Mouse (Mus musculus): Measurements from ENCODE around the gene Ahdc1. TPM values are rescaled to one million over a fixed set of nuclear protein-coding genes. Genes with fewer than 3 reads are reported as not detected.

Ahdc1 gene
- total and polyA plus RNA-seq, 2 experiments from 2014 or later: 5.2 to 40.5 TPM

DNA sequence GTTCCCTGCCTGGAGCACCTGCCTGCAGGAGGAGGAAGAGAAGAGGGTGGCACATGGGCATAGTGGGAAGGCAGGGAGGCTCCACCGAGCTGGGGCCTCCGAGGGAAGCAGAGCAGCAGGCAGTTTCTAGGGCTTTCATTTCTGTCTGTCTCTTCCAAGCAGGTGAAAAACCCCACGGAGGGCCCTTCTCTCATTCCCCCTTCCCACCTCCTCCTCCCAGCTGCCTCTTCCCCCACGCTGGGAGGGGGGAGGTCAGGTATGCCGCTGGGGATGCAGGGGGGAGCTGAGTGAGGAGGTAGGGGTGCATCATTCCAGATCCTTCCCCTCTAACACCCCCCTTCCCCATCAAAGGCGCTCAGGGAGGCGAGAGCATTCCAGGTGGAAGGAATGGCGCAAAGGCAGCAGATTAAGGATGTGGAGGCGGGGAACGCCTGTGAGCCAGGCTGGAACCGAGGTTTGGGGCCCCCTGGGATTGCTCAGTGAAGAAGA, 109.8 kb downstream of the Ahdc1 start:
- 19% methylated on average over 10 of the region's 11 CpGs for WGBS
- no peak for TF ChIP-seq CTCF (IDR thresholded peaks at IDR 0.05; ENCODE audit: low read depth)
- no peak for TF ChIP-seq EP300 (IDR thresholded peaks at IDR 0.05; ENCODE audit: low read depth)
- DNase-seq (ENCODE audit: low spot score): no peak
- H3K4me1 ChIP-seq (ENCODE audit: control insufficient read depth, insufficient read depth): peaks cover 16% of the 10 kb centered on the region
- 0 out of 2 replicates have a peak, but pooled peaks cover 5% of the 10 kb centered on the region for H3K9me3 ChIP-seq (replicated peaks; ENCODE audit: control insufficient read depth, low read length)
- H3K4me3 ChIP-seq (ENCODE audit: low read depth, low read length): no peak overlapping the region
- no peaks in the 10 kb centered on the region for H3K27me3 ChIP-seq (ENCODE audit: control insufficient read depth, insufficient read depth, low read length)
- no peaks in the 10 kb centered on the region for H3K36me3 ChIP-seq (replicated peaks; ENCODE audit: control insufficient read depth, insufficient read depth, low read length)
- no peak for ATAC-seq (ENCODE audit: insufficient read depth, low read depth)
- H3K27ac ChIP-seq (ENCODE audit: low read depth): no peak overlapping the region
- H3K4me2 ChIP-seq (ENCODE audit: low read depth, low read length): no peak overlapping the region
- no peak overlapping the region for H3K9ac ChIP-seq (replicated peaks; ENCODE audit: low read depth, low read length)

DNA sequence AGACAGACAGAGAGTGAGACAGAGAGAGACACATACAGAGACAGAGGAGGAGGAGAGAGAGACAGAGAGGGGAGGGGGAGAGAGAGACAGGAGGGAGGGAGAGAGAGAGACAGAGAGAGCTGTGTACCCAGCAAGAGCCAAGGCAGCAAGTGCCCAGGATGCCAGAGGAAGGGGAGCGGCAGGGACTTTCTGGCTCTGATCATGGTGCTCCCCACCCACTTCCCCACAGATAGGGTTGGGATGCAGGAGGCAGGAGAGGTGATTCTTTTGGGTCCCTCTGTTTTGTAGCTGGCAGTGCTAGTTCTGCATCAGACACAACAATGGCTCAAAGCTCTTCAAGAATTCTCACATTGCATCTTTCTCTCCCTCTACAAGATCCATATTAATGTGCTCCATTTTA, 110.4 kb downstream of the Ahdc1 start:
- ATAC-seq (ENCODE audit: insufficient read depth, low read depth) (no peak), DNase-seq (ENCODE audit: low spot score) (no peak)
- Histone ChIP-seq H3K4me3 (ENCODE audit: low read depth, low read length) (no peak overlapping the region), H3K27me3 (ENCODE audit: control insufficient read depth, insufficient read depth, low read length) (no peaks in the 10 kb centered on the region), H3K9me3 (replicated peaks; ENCODE audit: control insufficient read depth, low read length) (0 out of 2 replicates have a peak, but pooled peaks cover 5% of the 10 kb centered on the region), H3K36me3 (replicated peaks; ENCODE audit: control insufficient read depth, insufficient read depth, low read length) (no peaks in the 10 kb centered on the region), H3K27ac (ENCODE audit: low read depth) (0 out of 2 replicates have a peak overlapping the region, but pooled peaks have one; percentile 35), H3K4me2 (ENCODE audit: low read depth, low read length) (no peak overlapping the region), H3K4me1 (ENCODE audit: control insufficient read depth, insufficient read depth) (peaks cover 16% of the 10 kb centered on the region), H3K9ac (replicated peaks; ENCODE audit: low read depth, low read length) (no peak overlapping the region)
- 75% methylated on average over 1 of the region's 1 CpGs for WGBS
- no peak for TF ChIP-seq CTCF (IDR thresholded peaks at IDR 0.05; ENCODE audit: low read depth)
- no peak for TF ChIP-seq EP300 (IDR thresholded peaks at IDR 0.05; ENCODE audit: low read depth)

DNA sequence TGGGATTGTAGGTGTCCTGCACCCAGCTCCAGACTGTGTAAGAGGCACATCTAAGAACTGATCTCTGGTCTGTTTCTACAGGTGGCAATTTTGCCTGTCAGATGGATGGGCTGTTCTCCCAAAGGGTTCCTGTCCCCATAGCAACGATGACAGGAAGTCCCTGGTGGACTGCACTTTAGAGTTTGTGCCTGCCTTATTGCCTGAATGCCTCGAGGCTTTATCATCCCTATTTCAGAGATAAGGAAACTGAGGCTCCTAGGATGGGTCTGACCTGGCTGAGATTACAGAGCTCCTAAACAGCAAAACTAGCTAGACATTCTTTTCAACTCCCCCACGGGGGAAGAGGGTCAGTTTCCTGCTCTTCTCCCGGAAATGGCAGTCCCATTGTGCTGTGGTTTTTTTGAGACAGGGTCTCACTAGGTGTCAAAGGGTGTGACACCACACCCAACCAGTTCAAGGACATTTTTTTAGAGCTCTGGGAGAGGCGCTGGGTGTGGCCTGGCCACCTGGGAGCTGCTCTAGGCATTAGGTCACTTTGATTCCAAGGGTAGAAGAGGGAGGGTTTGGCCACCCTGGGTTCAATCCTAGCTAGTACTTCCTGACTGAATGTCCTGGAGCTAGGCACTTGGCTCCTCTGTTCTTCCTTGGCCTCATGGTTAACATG, 111.0 kb downstream of the Ahdc1 start:
- Histone ChIP-seq H3K27ac (ENCODE audit: low read depth) (0 out of 2 replicates have a peak overlapping the region, but pooled peaks have one; percentile 35), H3K9me3 (replicated peaks; ENCODE audit: control insufficient read depth, low read length) (0 out of 2 replicates have a peak, but pooled peaks cover 5% of the 10 kb centered on the region), H3K9ac (replicated peaks; ENCODE audit: low read depth, low read length) (no peak overlapping the region), H3K4me2 (ENCODE audit: low read depth, low read length) (no peak overlapping the region), H3K4me1 (ENCODE audit: control insufficient read depth, insufficient read depth) (peaks cover 16% of the 10 kb centered on the region), H3K4me3 (ENCODE audit: low read depth, low read length) (no peak overlapping the region), H3K36me3 (replicated peaks; ENCODE audit: control insufficient read depth, insufficient read depth, low read length) (no peaks in the 10 kb centered on the region), H3K27me3 (ENCODE audit: control insufficient read depth, insufficient read depth, low read length) (no peaks in the 10 kb centered on the region)
- 26% methylated on average over 5 of the region's 5 CpGs for WGBS
- 0 out of 2 replicates have a peak, but pooled peaks have one; percentile 5 for ATAC-seq (ENCODE audit: insufficient read depth, low read depth)
- no peak for TF ChIP-seq CTCF (IDR thresholded peaks at IDR 0.05; ENCODE audit: low read depth)
- 0 out of 2 replicates have a peak, but pooled peaks have one; percentile 23 for TF ChIP-seq EP300 (IDR thresholded peaks at IDR 0.05; ENCODE audit: low read depth)
- DNase-seq (ENCODE audit: low spot score): no peak

DNA sequence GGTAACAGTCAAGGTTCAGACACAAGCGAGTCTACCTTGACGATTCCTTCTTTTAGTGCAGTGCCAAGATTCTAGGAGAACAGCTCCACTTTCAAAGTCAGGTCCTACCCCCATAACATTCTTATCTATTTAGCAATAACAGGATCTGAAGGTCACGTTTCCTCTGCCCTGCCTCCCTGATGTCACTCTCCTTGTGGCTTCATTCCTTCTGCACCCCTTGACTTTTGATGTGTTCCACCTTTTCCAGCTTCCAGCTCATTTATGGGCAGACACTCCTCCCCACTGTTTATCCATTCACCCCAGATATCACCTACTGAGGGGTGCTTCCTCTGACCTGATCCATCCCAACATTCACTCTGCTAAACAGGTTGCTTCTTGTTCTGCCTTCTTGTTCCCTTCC, 116.0 kb downstream of the Ahdc1 start:
- no peak for ATAC-seq (ENCODE audit: insufficient read depth, low read depth)
- 42% methylated on average over 3 of the region's 3 CpGs for WGBS
- 0 out of 2 replicates have a peak, but pooled peaks cover 5% of the 10 kb centered on the region for H3K9me3 ChIP-seq (replicated peaks; ENCODE audit: control insufficient read depth, low read length)
- H3K9ac ChIP-seq (replicated peaks; ENCODE audit: low read depth, low read length): no peak overlapping the region
- H3K27ac ChIP-seq (ENCODE audit: low read depth): no peak overlapping the region
- DNase-seq (ENCODE audit: low spot score): no peak
- no peaks in the 10 kb centered on the region for H3K27me3 ChIP-seq (ENCODE audit: control insufficient read depth, insufficient read depth, low read length)
- no peaks in the 10 kb centered on the region for H3K36me3 ChIP-seq (replicated peaks; ENCODE audit: control insufficient read depth, insufficient read depth, low read length)
- H3K4me2 ChIP-seq (ENCODE audit: low read depth, low read length): no peak overlapping the region
- no peak overlapping the region for H3K4me3 ChIP-seq (ENCODE audit: low read depth, low read length)
- TF ChIP-seq EP300 (IDR thresholded peaks at IDR 0.05; ENCODE audit: low read depth) (no peak), CTCF (IDR thresholded peaks at IDR 0.05; ENCODE audit: low read depth) (no peak)
- H3K4me1 ChIP-seq (ENCODE audit: control insufficient read depth, insufficient read depth): peaks cover 6% of the 10 kb centered on the region

Other genes starting within 250 kb of the Ahdc1 start
- gene Rpa2, start 242.9 kb upstream of the Ahdc1 start, total RNA-seq (2014; rRNA removed; ENCODE audit: low replicate concordance): 26.1 and 56.1 TPM in 2 replicates
- 32.0 and 35.0 TPM in 2 replicates for gene Rpa2, start 242.9 kb upstream of the Ahdc1 start, polyA plus RNA-seq (2015; fragmentation: Nextera tagmentation; extraction: Ambion mirVana)
- 0.73 and 1.2 TPM in 2 replicates for gene Themis2, start 214.9 kb upstream of the Ahdc1 start, total RNA-seq (2014; rRNA removed; ENCODE audit: low replicate concordance)
- gene Themis2, start 214.9 kb upstream of the Ahdc1 start, polyA plus RNA-seq (2015; fragmentation: Nextera tagmentation; extraction: Ambion mirVana): 0.78 and 1.1 TPM in 2 replicates
- 36.6 and 46.2 TPM in 2 replicates for gene Ppp1r8, start 168.1 kb upstream of the Ahdc1 start, total RNA-seq (2014; rRNA removed; ENCODE audit: low replicate concordance)
- 17.2 and 17.3 TPM in 2 replicates for gene Ppp1r8, start 168.1 kb upstream of the Ahdc1 start, polyA plus RNA-seq (2015; fragmentation: Nextera tagmentation; extraction: Ambion mirVana)
- 59.7 and 65.9 TPM in 2 replicates for gene Stx12, start 126.8 kb upstream of the Ahdc1 start, total RNA-seq (2014; rRNA removed; ENCODE audit: low replicate concordance)
- gene Stx12, start 126.8 kb upstream of the Ahdc1 start, polyA plus RNA-seq (2015; fragmentation: Nextera tagmentation; extraction: Ambion mirVana): 46.3 and 48.5 TPM in 2 replicates
- 19.7 and 20.7 TPM in 2 replicates for gene Fam76a, start 88.7 kb upstream of the Ahdc1 start, total RNA-seq (2014; rRNA removed; ENCODE audit: low replicate concordance)
- gene Fam76a, start 88.7 kb upstream of the Ahdc1 start, polyA plus RNA-seq (2015; fragmentation: Nextera tagmentation; extraction: Ambion mirVana): 39.6 and 44.4 TPM in 2 replicates
- gene Fgr, start 37.2 kb upstream of the Ahdc1 start, total RNA-seq (2014; rRNA removed; ENCODE audit: low replicate concordance): 0.04 and 0.19 TPM in 2 replicates
- gene Fgr, start 37.2 kb upstream of the Ahdc1 start, polyA plus RNA-seq (2015; fragmentation: Nextera tagmentation; extraction: Ambion mirVana): 0.31 and 0.37 TPM in 2 replicates
- 54.5 and 119 TPM in 2 replicates for gene Wasf2, start 119.2 kb downstream of the Ahdc1 start, total RNA-seq (2014; rRNA removed; ENCODE audit: low replicate concordance)
- gene Wasf2, start 119.2 kb downstream of the Ahdc1 start, polyA plus RNA-seq (2015; fragmentation: Nextera tagmentation; extraction: Ambion mirVana): 55.4 and 62.4 TPM in 2 replicates
- gene Cd164l2, start 200.9 kb downstream of the Ahdc1 start, total RNA-seq (2014; rRNA removed; ENCODE audit: low replicate concordance): not detected in 2 replicates
- gene Cd164l2, start 200.9 kb downstream of the Ahdc1 start, polyA plus RNA-seq (2015; fragmentation: Nextera tagmentation; extraction: Ambion mirVana): 0.23 and 0.33 TPM in 2 replicates
- not detected in 2 replicates for gene Gpr3, start 201.3 kb downstream of the Ahdc1 start, total RNA-seq (2014; rRNA removed; ENCODE audit: low replicate concordance)
- gene Gpr3, start 201.3 kb downstream of the Ahdc1 start, polyA plus RNA-seq (2015; fragmentation: Nextera tagmentation; extraction: Ambion mirVana): 0.15 and 0.21 TPM in 2 replicates
- 13.8 and 14.8 TPM in 2 replicates for gene Map3k6, start 229.6 kb downstream of the Ahdc1 start, total RNA-seq (2014; rRNA removed; ENCODE audit: low replicate concordance)
- 2.7 and 2.8 TPM in 2 replicates for gene Map3k6, start 229.6 kb downstream of the Ahdc1 start, polyA plus RNA-seq (2015; fragmentation: Nextera tagmentation; extraction: Ambion mirVana)

Measured in heart, postnatal 0 days (tissue).